Mouse (Mus musculus) yolk sac, embryonic 10.5 days (tissue): ENCODE data around the gene Rnf38.

Source experiments
- DNase-seq: peaks from one replicate; pipeline ENCODE4 v3.0.0-alpha.2; 2017; ENCODE audit warnings: low spot score

The Rnf38 gene

GRCm38 (mm10) chr4:44223444-44223843 is 10.1 kb downstream of the Rnf38 start:
- no peak for DNase-seq

DNA sequence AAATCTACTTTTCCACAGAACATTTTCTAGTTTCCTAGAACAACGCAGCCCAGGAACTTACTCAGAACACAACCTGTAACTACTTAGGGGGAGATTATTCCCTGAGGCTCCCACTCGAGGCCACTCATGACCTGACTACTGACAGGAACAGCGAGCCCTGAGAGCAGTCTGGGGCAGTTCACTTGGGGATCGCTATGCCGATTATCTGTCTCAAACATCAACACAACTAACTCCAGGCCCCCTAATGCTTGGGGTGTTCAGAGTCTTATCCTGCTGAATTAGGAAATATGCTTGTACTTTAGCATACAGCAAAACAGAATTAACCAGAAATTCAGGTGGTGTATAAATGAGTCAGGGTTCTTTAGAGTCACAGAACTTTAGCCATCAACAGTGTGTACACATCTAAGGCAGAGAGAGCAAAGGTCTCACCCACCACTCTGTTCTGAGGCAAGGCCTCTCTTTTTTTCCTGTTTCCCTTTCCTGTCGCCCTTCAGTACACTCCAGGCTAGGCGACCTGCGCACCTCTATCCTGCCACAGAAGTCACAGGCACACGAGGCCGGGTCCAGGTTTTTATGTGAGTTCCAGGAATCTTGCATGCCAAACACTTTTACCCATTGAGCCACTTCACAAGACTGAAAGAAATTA is 16.7 kb downstream of the Rnf38 start:
- DNase-seq, result peak; percentile 72

- no peak for DNase-seq
Observed at GRCm38 (mm10) chr4:44199968-44200367, 33.6 kb downstream of the Rnf38 start.

DNA sequence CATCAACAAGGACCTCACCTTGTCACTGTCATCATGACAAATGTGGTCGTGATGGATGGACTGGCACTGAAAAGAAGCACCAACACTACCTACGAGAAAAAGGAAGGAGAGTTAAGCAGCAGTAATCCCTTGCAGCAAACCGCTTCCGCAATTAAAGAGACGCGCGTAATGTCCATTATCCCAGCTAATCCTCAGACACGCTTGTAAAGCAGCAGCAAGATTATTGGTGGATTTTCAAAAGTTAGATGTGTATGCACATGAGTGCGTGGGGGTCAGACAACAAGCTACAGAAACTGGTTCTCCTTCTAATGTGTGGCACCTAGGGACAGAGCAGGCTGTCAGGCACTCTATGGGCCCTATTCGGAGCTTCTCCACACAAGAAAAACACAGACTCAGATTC is 46.2 kb downstream of the Rnf38 start:
- no peak for DNase-seq

DNA sequence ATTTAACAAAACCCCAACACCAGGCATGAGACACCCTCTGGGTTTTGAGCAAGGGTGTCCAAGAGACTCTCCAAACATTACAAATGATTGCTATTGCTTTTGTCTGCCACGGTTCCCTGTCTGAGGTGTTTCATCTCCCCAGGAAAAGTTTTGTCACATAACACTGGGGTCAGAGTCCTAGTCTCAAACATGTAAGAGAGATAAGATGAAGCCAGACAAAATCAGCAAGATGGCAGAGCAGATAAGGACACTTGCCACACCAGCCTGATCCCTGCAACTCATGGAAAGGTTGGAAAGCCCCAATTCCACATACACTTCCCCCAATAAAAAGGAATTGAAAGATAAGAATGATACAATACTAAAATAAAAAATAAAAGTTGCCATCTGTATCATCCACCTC is 49.7 kb downstream of the Rnf38 start:
- DNase-seq, result peak; percentile 28

DNA sequence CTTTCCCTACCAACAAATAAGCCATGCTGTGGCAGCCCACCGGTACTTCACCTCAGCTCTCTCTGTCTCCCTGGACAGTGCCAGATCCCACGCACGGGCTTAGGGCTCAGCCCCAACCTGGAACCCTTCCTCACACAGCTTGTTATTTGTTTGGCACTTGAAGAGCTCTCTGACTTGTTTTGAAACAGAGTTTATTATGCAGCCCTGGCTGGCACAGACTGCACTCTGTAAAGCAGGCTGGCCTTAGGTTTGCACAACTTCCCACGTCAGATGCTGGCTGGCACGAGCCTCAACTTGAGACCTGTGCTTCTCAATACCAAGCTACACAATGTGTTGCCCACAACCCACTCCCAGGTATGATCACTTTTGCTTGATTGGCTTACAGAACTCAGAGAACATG is 53.8 kb downstream of the Rnf38 start:
- no peak for DNase-seq

- DNase-seq, result peak; percentile 41
Observed at GRCm38 (mm10) chr4:44173177-44173576, 60.4 kb downstream of the Rnf38 start.

GRCm38 (mm10) chr4:44172676-44173075 is 60.9 kb downstream of the Rnf38 start:
- DNase-seq, result no peak

- DNase-seq, result no peak
Observed at GRCm38 (mm10) chr4:44169884-44170283, 63.7 kb downstream of the Rnf38 start.

- no peak for DNase-seq
Observed at GRCm38 (mm10) chr4:44168816-44169215, 64.8 kb downstream of the Rnf38 start.

- peak; percentile 95 for DNase-seq
Observed at GRCm38 (mm10) chr4:44168231-44168647, 65.3 kb downstream of the Rnf38 start.

DNA sequence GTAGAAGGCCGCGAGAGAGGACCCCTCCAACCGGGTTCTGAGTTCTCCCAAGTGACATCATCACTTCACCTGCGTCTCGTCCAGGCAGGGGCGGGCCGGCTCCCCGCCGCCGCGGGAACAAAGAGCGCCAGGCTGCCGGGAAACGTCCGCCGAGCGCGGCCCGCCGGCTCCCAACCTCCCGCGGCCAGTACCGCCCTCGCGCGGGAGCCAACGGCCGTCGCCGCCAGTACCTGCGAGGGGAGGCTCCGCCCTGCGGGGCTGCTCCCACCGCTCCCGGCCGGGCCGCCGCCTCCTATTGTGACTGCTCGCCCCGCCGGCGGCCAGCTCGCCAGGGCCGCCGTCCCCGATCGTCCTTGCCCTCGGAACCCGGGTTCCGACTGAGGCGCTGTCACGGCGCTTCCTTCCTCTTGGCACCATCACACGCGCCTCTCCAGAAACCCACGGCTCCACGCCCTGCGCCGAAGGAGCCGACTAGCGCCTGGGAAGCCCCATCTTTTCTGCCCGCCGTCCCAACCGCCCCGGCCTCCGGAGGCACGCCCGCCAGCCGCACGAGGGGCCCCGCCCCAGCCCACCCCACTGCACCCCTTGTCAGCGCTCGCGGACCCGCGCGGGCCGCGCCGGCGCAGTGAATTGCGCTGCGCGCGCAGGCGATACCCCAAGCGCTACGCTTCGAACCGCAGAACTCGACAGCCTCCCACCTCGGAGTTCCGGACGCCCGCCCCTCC is 66.0 kb downstream of the Rnf38 start:
- peak; percentile 88 for DNase-seq

- no peak for DNase-seq
Observed at GRCm38 (mm10) chr4:44166702-44167396, 66.7 kb downstream of the Rnf38 start.

GRCm38 (mm10) chr4:44164621-44165020 is 69.0 kb downstream of the Rnf38 start:
- DNase-seq, result no peak

- no peak for DNase-seq
Observed at GRCm38 (mm10) chr4:44163034-44163433, 70.6 kb downstream of the Rnf38 start.

GRCm38 (mm10) chr4:44160990-44161689 is 72.4 kb downstream of the Rnf38 start:
- no peak for DNase-seq

- DNase-seq, result no peak
Observed at GRCm38 (mm10) chr4:44159839-44160238, 73.8 kb downstream of the Rnf38 start.

GRCm38 (mm10) chr4:44156481-44156880 is 77.1 kb downstream of the Rnf38 start:
- no peak for DNase-seq

DNA sequence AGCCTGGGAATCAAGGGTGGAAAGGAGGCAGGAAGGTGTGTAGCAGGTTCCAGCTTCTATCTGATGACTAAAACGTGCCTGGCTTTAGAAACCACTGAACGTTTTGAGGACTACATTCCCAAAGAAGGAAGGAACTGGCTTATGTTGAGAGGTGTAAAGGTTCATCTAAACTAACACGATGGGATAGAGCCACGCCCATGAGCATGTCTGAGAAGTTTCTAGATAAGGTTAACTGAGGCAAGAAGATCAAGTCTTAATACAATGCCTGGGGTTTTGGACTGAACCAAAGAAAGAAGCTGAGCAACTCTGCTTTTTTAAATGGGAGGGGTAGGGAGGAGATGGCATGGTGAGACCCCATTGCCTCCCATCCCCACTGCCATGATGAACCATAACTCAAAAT is 78.7 kb downstream of the Rnf38 start:
- no peak for DNase-seq

GRCm38 (mm10) chr4:44152904-44153303 is 80.7 kb downstream of the Rnf38 start:
- DNase-seq, result no peak

GRCm38 (mm10) chr4:44126805-44127204 is 106.8 kb downstream of the Rnf38 start:
- DNase-seq, result no peak

GRCm38 (mm10) chr4:44119410-44120201 is 114.0 kb downstream of the Rnf38 start:
- no peak for DNase-seq
